Mouse (Mus musculus) cerebellum, adult 2 months (tissue): ENCODE results near the gene Zfp827.

Source experiments
- CTCF ChIP-seq: fragments of 200-500 bp; IDR thresholded peaks from 2 replicates; pipeline ENCODE4 v1.5.1; 2011; ENCODE audit warnings: low read depth, mild to moderate bottlenecking, control low read depth, low read length, moderate library complexity, borderline replicate concordance; ENCODE audit not compliant: insufficient read depth
- POLR2A ChIP-seq: fragments of 200-500 bp; IDR thresholded peaks from 2 replicates; pipeline ENCODE4 v1.6.1; 2011; ENCODE audit warnings: low read length, control low read depth, borderline replicate concordance; ENCODE audit not compliant: insufficient read depth

GRCm38 (mm10) chr8:79157366-79157765 lies 129.1 kb downstream of the Zfp827 start:
- TF ChIP-seq CTCF (no peak), POLR2A (no peak)
